Mouse (Mus musculus) A20 (cell line): ENCODE measurements around the gene Ddhd1.

Experiments used
- DNase-seq: peaks from one replicate; pipeline ENCODE4 v3.0.0-alpha.2; 2011; ENCODE audit warnings: low read depth, low spot score

Gene Ddhd1

GRCm38 (mm10) chr14:45657641-45658611, at the start of gene Ddhd1:
Gene Ddhd1, minus strand, starts transcription at chr14:45658143.
- DNase-seq: peak; percentile 91

- no peak for DNase-seq
Measured at GRCm38 (mm10) chr14:45707176-45707910, 49.4 kb upstream of the Ddhd1 start.

GRCm38 (mm10) chr14:45700031-45700572, 42.2 kb upstream of the Ddhd1 start:
- no peak for DNase-seq

GRCm38 (mm10) chr14:45698867-45699266, 40.9 kb upstream of the Ddhd1 start:
- no peak for DNase-seq

GRCm38 (mm10) chr14:45696098-45696497, 38.2 kb upstream of the Ddhd1 start:
- DNase-seq: no peak

- DNase-seq: no peak
Measured at GRCm38 (mm10) chr14:45693891-45694290, 35.9 kb upstream of the Ddhd1 start.

GRCm38 (mm10) chr14:45690520-45691246, 32.7 kb upstream of the Ddhd1 start:
- DNase-seq: peak; percentile 47

GRCm38 (mm10) chr14:45685313-45685712, 27.4 kb upstream of the Ddhd1 start:
- DNase-seq: peak; percentile 48

- DNase-seq: no peak
Measured at GRCm38 (mm10) chr14:45676722-45677121, 18.8 kb upstream of the Ddhd1 start.

- no peak for DNase-seq
Measured at GRCm38 (mm10) chr14:45668325-45668724, 10.4 kb upstream of the Ddhd1 start.

- no peak for DNase-seq
Measured at GRCm38 (mm10) chr14:45667231-45667630, 9.3 kb upstream of the Ddhd1 start.

- DNase-seq: no peak
Measured at GRCm38 (mm10) chr14:45661575-45661974, 3.6 kb upstream of the Ddhd1 start.

- no peak for DNase-seq
Measured at GRCm38 (mm10) chr14:45660315-45660714, 2.4 kb upstream of the Ddhd1 start.

GRCm38 (mm10) chr14:45656831-45657640, 907 bp downstream of the Ddhd1 start:
- peak; percentile 79 for DNase-seq

GRCm38 (mm10) chr14:45654876-45655416, 3.0 kb downstream of the Ddhd1 start:
- DNase-seq: no peak

- DNase-seq: no peak
Measured at GRCm38 (mm10) chr14:45653756-45654155, 4.2 kb downstream of the Ddhd1 start.

- no peak for DNase-seq
Measured at GRCm38 (mm10) chr14:45648999-45649818, 8.7 kb downstream of the Ddhd1 start.

GRCm38 (mm10) chr14:45648144-45648543, 9.8 kb downstream of the Ddhd1 start:
- no peak for DNase-seq

GRCm38 (mm10) chr14:45647632-45648031, 10.3 kb downstream of the Ddhd1 start:
- no peak for DNase-seq

GRCm38 (mm10) chr14:45647175-45647574, 10.8 kb downstream of the Ddhd1 start:
- no peak for DNase-seq
